Mouse (Mus musculus): ENCODE measurements around the gene Bcar3.

Bcar3 gene

GRCm38 (mm10) chr3:122292300-122293222 is 1.4 kb upstream of the Bcar3 start:
- peak; percentile 86 for DNase-seq (ENCODE audit: low spot score)

DNA sequence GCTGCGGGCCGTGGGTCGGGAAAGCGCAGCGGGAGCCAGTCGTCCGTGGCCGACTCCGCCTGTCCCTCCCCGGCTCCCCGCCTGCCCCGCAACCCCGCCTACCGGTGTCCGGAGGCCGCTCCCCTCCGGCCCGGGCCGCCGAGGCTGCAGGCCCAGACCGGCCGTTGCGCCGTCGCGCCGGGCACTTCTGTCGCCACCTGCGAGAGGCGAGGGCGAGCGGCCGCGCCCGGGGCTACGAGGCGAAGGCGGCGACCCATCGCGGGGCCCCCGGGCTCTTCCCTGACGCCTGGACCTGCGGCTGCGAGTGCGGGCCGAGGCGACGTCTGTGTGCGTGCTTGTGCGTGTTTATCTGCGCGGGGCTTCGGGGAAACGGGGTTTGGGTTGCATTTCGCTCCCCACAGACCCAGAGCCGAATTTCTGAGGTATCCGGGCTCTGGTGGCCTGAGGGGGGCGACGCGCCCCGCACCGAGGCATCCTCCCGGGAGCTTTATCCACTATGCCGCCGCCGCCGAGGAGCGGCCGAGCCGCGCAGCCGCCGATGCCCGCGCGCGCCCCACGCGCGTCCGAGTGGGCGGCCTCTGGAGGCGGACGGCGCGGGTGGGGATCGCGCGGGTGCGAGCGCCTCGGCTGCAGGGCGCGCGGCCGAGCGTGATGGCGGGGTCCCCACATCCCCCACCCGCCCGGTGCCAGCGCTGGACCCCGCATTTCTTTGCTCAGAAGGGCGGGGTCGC is 548 bp upstream of the Bcar3 start:
- no peak for DNase-seq (ENCODE audit: low spot score)

- peak; percentile 70 for DNase-seq (ENCODE audit: low spot score)
Observed at GRCm38 (mm10) chr3:122295511-122295910, 1.6 kb downstream of the Bcar3 start.

- no peak for DNase-seq (ENCODE audit: low spot score)
Observed at GRCm38 (mm10) chr3:122296979-122297378, 3.0 kb downstream of the Bcar3 start.

DNA sequence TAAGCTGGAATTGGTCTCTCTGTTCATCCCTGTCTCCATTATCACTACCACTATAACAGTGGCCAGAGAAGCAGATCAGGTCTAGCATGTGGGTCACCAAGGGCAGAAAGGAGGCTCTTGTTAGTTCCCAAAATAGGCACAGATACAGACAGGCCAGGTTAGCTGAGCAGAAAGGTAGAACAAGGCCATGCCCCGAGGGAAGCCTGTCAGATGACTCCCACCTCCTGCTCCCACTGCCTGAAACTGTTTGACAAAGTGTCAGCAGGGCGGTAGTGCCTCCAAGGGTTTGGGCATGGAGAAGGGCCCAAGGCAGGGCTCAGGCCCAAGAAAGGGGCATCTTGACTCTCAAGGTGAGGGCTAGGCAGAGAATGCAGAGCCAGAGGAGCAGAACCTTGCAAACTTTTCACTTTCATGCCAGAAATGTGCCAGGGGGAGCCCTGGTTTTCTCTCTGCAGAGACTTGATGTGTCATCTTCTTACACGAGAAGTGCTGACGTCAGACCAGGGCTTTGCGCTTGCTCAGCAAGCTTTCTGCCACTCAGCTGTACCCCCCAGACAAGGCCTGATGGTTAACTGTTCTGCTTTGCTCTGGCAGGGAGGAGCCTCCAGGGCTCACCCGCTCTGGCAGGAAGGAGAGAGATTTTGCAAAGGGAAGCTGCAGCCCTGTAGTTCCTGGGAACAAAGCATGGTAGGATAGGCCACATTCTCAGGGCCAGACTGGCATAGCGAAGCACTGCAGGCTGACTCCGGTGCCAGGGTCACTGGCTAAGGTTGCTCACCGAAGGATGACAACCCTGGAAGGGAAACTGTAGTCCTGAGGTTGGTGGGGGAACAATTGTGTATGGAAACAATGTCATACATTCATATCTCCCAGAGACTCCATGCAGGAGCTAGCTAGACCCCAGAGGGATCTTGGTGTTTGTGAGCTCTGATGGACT is 7.3 kb downstream of the Bcar3 start:
- DNase-seq (ENCODE audit: low spot score): no peak

DNA sequence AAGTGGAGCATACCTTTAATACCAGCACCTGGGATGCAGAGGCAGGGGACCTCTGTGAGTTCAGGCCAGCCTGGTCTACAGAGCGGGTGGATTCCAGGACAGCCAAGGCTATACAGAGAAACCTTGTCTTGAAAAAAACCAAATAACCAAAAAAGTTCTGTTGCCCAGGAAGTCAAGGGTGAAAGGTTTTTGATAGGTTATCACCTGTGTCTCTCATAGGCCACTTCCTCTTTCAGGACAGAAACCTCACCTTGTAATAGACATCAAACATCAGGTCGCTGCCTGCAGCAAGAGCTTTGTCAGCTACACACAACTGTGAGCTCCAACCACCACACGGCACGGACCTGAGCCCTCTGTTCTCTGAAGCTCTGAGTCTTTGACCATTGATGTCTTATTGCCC is 10.6 kb downstream of the Bcar3 start:
- DNase-seq (ENCODE audit: low spot score): no peak

DNA sequence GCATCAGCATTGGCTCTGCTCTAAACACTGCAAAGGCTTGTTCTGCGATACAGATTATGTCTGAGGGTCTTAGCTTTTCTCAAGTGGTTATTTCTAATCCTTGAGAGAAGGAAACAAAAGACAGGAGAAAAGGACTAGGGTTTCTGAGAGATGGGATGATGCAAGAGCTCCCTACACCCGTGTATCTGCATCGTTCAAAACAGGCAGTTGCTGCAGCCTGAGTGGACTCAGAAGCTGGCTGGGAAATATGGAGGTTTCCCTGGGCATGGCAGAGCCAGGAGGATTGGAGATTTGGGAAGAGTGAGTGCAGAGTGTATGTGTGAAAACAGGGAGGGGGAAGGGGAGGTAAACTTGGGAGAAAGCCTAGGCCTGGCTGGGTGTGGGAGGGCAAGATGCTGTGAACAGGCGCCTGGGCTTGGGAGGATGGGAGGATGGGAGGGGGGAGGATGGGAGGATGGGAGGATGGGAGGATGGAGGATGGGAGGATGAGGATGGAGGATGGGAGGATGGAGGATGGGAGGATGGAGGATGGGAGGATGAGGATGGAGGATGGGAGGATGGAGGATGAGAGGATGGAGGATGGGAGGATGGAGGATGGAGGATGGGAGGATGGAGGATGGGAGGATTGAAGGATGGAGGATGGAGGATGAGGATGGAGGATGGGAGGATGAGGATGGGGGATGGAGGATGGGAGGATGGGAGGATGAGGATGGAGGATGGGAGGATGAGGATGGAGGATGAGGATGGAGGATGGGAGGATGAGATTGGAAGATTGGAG is 14.1 kb downstream of the Bcar3 start:
- no peak for DNase-seq (ENCODE audit: low spot score)

- DNase-seq (ENCODE audit: low spot score): no peak
Observed at GRCm38 (mm10) chr3:122308981-122309380, 15.0 kb downstream of the Bcar3 start.

- peak; percentile 65 for DNase-seq (ENCODE audit: low spot score)
Observed at GRCm38 (mm10) chr3:122312078-122312477, 18.1 kb downstream of the Bcar3 start.

DNA sequence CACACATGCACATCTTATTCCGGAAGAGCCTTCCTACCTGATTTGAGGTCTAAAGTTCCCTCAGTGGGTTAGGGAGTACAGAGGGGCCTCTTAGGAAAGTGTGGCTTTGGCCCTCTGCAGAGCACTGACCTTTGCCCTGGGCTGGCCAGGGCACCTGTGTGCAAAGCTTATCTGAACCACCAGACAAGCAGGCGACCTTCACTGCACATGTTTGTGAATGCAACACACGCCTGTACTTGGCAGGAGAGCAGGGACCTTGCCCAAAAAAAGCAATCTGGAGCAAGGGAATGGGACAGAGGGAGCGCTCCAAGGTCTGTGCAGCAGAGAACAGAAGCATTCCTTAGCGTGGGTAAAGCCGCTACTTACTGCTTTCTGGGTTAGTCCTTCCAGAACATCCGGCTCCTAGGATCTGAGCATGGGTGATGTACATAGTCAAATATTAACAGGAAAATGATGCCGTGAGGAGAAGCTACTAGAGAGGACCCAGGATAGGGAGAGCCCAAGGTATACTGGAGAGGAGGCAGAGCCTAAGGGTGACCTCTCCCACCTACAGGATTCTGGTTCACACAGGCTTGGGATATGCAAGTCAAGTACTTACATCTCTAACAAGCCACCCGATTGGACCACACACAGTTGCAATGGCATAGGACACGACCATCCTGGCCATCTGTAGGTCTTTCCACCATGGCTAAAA is 19.1 kb downstream of the Bcar3 start:
- no peak for DNase-seq (ENCODE audit: low spot score)

DNA sequence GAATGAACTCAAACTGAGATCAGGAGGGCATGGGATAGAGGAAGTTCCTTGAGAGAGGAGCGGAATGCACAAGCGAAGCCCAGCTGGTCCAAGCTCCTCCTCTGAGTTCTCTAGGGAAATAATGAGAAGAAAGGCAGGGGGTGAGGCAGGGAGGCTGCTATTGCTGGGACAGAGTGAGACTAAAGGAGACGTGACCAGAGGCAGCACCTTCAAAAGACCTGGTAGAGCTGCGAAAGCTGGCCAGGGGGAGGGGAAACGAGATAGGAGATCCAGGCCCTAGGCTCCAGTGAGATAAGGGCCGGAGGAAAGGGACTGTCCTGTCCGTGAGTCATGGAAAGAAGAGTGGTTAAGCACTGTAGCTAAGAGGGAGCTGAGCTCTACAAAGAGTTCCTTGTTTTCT is 20.0 kb downstream of the Bcar3 start:
- no peak for DNase-seq (ENCODE audit: low spot score)

- no peak for DNase-seq (ENCODE audit: low spot score)
Observed at GRCm38 (mm10) chr3:122316621-122317020, 22.7 kb downstream of the Bcar3 start.

DNA sequence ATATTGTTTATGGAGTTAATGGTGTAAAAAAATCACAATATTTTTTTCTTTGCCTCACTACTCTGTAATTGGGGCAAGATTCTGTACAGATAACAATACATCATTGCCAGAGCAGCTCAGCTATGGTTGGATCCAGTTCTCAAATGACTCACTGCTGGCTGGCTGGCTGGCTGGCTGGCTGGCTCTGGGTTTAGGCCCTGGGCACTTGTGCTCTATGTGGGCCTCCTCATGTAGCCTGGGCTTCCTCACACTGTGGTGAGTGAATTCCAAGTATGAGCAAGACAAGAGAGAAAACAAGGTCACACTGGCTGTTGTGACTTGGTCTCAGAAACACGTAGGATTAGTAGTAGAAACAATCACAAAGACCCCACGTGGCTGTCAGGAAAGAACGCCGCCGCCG is 23.4 kb downstream of the Bcar3 start:
- no peak for DNase-seq (ENCODE audit: low spot score)

GRCm38 (mm10) chr3:122322226-122322625 is 28.3 kb downstream of the Bcar3 start:
- DNase-seq (ENCODE audit: low spot score): no peak

- DNase-seq (ENCODE audit: low spot score): no peak
Observed at GRCm38 (mm10) chr3:122323841-122324240, 29.9 kb downstream of the Bcar3 start.

- no peak for DNase-seq (ENCODE audit: low spot score)
Observed at GRCm38 (mm10) chr3:122324528-122324927, 30.6 kb downstream of the Bcar3 start.

DNA sequence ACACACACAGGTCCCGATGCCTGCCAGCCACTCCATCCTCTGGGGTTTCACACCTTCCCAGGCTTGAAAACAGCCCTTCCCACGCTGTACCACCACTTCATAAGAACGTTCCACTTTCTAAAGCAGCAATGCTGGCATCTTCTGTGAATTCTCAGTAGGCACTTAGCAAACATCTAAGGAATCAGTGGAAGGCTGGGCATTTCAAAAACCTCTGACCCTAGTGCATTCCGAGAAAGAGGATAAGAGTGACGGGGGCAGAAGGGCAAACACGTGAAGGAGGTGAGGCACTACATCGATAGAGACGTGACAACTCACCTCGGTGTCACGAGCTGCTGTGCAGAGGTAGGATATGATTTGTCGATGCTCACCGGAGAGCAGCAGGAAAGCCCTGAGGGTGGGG is 36.5 kb downstream of the Bcar3 start:
- no peak for DNase-seq (ENCODE audit: low spot score)

GRCm38 (mm10) chr3:122333493-122333892 is 39.6 kb downstream of the Bcar3 start:
- DNase-seq (ENCODE audit: low spot score): no peak

- DNase-seq (ENCODE audit: low spot score): no peak
Observed at GRCm38 (mm10) chr3:122333902-122334301, 40.0 kb downstream of the Bcar3 start.

- no peak for DNase-seq (ENCODE audit: low spot score)
Observed at GRCm38 (mm10) chr3:122334375-122334774, 40.4 kb downstream of the Bcar3 start.

DNA sequence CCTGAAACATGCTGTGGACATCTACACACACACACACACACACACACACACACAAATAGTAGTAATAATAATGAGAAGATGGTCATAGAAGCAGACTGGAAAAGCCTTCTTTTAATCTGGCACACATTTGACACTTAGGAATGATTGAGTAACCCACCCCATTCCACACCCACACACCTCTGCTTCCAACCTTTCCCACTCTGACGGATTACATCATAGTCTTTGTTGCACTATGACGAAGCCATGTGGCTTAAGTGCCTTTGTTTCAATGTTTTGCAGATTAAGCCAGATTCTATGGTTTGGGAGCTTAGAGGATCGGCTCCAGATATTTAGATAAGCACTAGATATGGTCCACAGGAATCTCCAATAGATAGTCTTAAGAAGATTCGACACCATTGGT is 42.1 kb downstream of the Bcar3 start:
- no peak for DNase-seq (ENCODE audit: low spot score)

Measured in c-Kit-positive CD71-positive TER-119-positive erythroid progenitor cells, embryonic 14.5 days (primary cell).